Mouse (Mus musculus) heart, embryonic 16.5 days (tissue): ENCODE measurements at regions not wholly inside any gene's neighbourhood (a gene's known extent, or its start where the extent isn't known, plus 50 kb on each side); places are given as distances from the start of the nearest gene placed in this dataset.

ENCODE experiments used
- ATAC-seq: fragments of 200-750 bp; cut with Nextera tagmentation; replicated peaks from 2 replicates; pipeline ENCODE4 v1.8.0; 2017; ENCODE audit warnings: moderate number of reproducible peaks; ENCODE audit not compliant: insufficient read depth, low FRiP score; ENCODE audit errors: extremely low read depth
- H3K27ac ChIP-seq: fragments of 300-500 bp; sonication (generic); 2 replicates; pipeline ENCODE4 v1.5.1; 2014; ENCODE audit warnings: mild to moderate bottlenecking, low read length, control low read depth, moderate library complexity
- H3K27me3 ChIP-seq: fragments of 300-500 bp; sonication (generic); 2 replicates; pipeline ENCODE4 v1.6.1; 2014; ENCODE audit warnings: low read length, mixed read lengths; ENCODE audit not compliant: control insufficient read depth, insufficient read depth
- H3K36me3 ChIP-seq: fragments of 300-500 bp; sonication (generic); 2 replicates; pipeline ENCODE4 v1.6.1; 2014; ENCODE audit not compliant: control insufficient read depth, insufficient read depth
- H3K4me1 ChIP-seq: fragments of 300-500 bp; sonication (generic); 2 replicates; pipeline ENCODE4 v1.6.1; 2014; ENCODE audit warnings: low read length, mixed read lengths; ENCODE audit not compliant: control insufficient read depth, insufficient read depth
- H3K4me2 ChIP-seq: fragments of 300-500 bp; sonication (generic); 2 replicates; pipeline ENCODE4 v1.6.1; 2014; ENCODE audit warnings: low read depth, mild to moderate bottlenecking, control low read depth, low read length
- H3K4me3 ChIP-seq: fragments of 300-500 bp; sonication (generic); 2 replicates; pipeline ENCODE4 v1.5.1; 2014; ENCODE audit warnings: mild to moderate bottlenecking, control low read depth, low read length
- H3K9ac ChIP-seq: fragments of 300-500 bp; sonication (generic); 2 replicates; pipeline ENCODE4 v1.6.1; 2014; ENCODE audit warnings: low read length, control low read depth
- H3K9me3 ChIP-seq: fragments of 300-500 bp; sonication (generic); replicated peaks from 2 replicates; pipeline ENCODE4 v1.6.1; 2016; ENCODE audit warnings: low read length; ENCODE audit not compliant: control insufficient read depth
- WGBS: fragments of 180-500 bp; shearing (Covaris S2); extraction: QIAGEN DNeasy Blood & Tissue Kit; methylation state at CpG from one replicate; pipeline ENCODE4 v1.1.7; 2014; 5-methylcytosine and 5-hydroxymethylcytosine counted together

- Histone ChIP-seq H3K36me3 (no peaks in the 10 kb centered on the region), H3K4me2 (no peak overlapping the region), H3K27me3 (no peaks in the 10 kb centered on the region), H3K27ac (no peak overlapping the region), H3K9ac (no peak overlapping the region), H3K4me3 (no peak overlapping the region), H3K9me3 (peaks cover 4% of the 10 kb centered on the region; the same call in 1 of the 2 replicates), H3K4me1 (no peaks in the 10 kb centered on the region)
- ATAC-seq, result no peak
Observed at GRCm38 (mm10) chr1:127087616-127088015, 117.2 kb upstream of the Mgat5 start.

- WGBS, result 48% methylated on average over 4 of the region's 4 CpGs
- Histone ChIP-seq H3K36me3 (no peaks in the 10 kb centered on the region), H3K4me2 (no peak overlapping the region), H3K4me1 (no peaks in the 10 kb centered on the region), H3K9ac (no peak overlapping the region), H3K27me3 (no peaks in the 10 kb centered on the region), H3K27ac (no peak overlapping the region), H3K4me3 (no peak overlapping the region), H3K9me3 (peaks cover 4% of the 10 kb centered on the region; the same call in 1 of the 2 replicates)
- no peak for ATAC-seq
Observed at GRCm38 (mm10) chr1:127085988-127086387, 118.8 kb upstream of the Mgat5 start.

- Histone ChIP-seq H3K36me3 (no peaks in the 10 kb centered on the region), H3K9ac (no peak overlapping the region), H3K9me3 (peaks cover 4% of the 10 kb centered on the region; the same call in 1 of the 2 replicates), H3K27me3 (no peaks in the 10 kb centered on the region), H3K27ac (no peak overlapping the region), H3K4me3 (no peak overlapping the region), H3K4me1 (no peaks in the 10 kb centered on the region), H3K4me2 (no peak overlapping the region)
- 43% methylated on average over 3 of the region's 3 CpGs for WGBS
- ATAC-seq, result no peak
Observed at GRCm38 (mm10) chr1:127083761-127084308, 121.0 kb upstream of the Mgat5 start.

GRCm38 (mm10) chr1:127079012-127079411 is 125.8 kb upstream of the Mgat5 start:
- no peaks in the 10 kb centered on the region for H3K36me3 ChIP-seq
- peaks cover 4% of the 10 kb centered on the region; the same call in 1 of the 2 replicates for H3K9me3 ChIP-seq
- H3K4me1 ChIP-seq, result no peaks in the 10 kb centered on the region
- no peak overlapping the region for H3K9ac ChIP-seq
- H3K27me3 ChIP-seq, result no peaks in the 10 kb centered on the region
- ATAC-seq, result no peak
- WGBS, result 75% methylated on average over 4 of the region's 4 CpGs
- no peak overlapping the region for H3K27ac ChIP-seq
- H3K4me2 ChIP-seq, result no peak overlapping the region
- no peak overlapping the region for H3K4me3 ChIP-seq

- no peaks in the 10 kb centered on the region for H3K4me1 ChIP-seq
- no peaks in the 10 kb centered on the region for H3K36me3 ChIP-seq
- no peak overlapping the region for H3K27ac ChIP-seq
- 63% methylated on average over 2 of the region's 2 CpGs for WGBS
- H3K27me3 ChIP-seq, result no peaks in the 10 kb centered on the region
- H3K9ac ChIP-seq, result no peak overlapping the region
- H3K4me2 ChIP-seq, result no peak overlapping the region
- ATAC-seq, result no peak
- no peaks in the 10 kb centered on the region for H3K9me3 ChIP-seq
- H3K4me3 ChIP-seq, result no peak overlapping the region
Observed at GRCm38 (mm10) chr1:127062430-127062829, 142.4 kb upstream of the Mgat5 start.

DNA sequence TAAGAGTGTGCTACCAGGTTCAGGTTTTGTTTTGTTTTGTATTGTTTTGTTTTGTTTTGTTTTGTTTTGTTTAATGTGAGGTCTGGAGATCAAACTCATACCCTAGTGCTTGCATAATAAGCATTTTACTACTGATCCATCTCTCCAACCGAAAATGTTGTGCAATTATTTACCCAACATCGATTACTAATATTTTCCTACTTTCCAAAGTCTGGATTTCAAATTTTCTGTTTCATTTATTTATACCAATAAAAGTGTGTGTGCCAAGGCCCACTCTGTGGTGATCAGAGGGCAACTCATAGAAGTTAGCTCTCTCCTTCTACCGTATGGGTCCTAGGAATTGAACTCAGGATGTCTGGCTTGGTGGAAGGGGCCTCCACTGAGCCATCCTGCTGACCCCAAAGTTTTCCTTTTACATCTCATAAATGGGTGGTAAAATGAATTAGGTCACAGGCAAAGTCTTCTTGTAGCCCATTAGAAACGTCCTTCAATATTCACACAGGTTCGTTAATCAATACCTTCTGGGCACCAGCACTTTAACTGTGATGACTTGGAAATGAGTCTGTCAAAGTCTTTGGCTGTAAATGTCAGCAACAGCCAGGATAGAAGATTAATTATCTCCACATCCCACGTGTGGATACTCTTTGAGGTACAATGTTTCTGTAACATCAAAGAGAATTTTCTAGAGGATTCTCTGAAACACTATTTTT is 158.9 kb upstream of the Mgat5 start:
- Histone ChIP-seq H3K27me3 (no peaks in the 10 kb centered on the region), H3K9me3 (no peaks in the 10 kb centered on the region), H3K4me3 (no peak overlapping the region), H3K36me3 (no peaks in the 10 kb centered on the region), H3K27ac (no peak overlapping the region), H3K9ac (no peak overlapping the region), H3K4me2 (no peak overlapping the region), H3K4me1 (no peaks in the 10 kb centered on the region)
- ATAC-seq, result no peak
- 76% methylated on average over 6 of the region's 6 CpGs for whole genome bisulfite sequencing

GRCm38 (mm10) chr1:127034748-127035147 is 170.1 kb upstream of the Mgat5 start:
- no peak overlapping the region for H3K27ac ChIP-seq
- H3K36me3 ChIP-seq, result no peaks in the 10 kb centered on the region
- H3K9ac ChIP-seq, result no peak overlapping the region
- no peaks in the 10 kb centered on the region for H3K9me3 ChIP-seq
- ATAC-seq, result no peak
- WGBS, result 86% methylated on average over 2 of the region's 2 CpGs
- no peaks in the 10 kb centered on the region for H3K27me3 ChIP-seq
- H3K4me2 ChIP-seq, result no peak overlapping the region
- no peak overlapping the region for H3K4me3 ChIP-seq
- H3K4me1 ChIP-seq, result no peaks in the 10 kb centered on the region

GRCm38 (mm10) chr1:127031563-127031962 is 173.3 kb upstream of the Mgat5 start:
- H3K4me1 ChIP-seq, result no peaks in the 10 kb centered on the region
- H3K9me3 ChIP-seq, result no peaks in the 10 kb centered on the region
- ATAC-seq, result no peak
- H3K27me3 ChIP-seq, result no peaks in the 10 kb centered on the region
- H3K4me3 ChIP-seq, result no peak overlapping the region
- H3K4me2 ChIP-seq, result no peak overlapping the region
- H3K9ac ChIP-seq, result no peak overlapping the region
- no peak overlapping the region for H3K27ac ChIP-seq
- H3K36me3 ChIP-seq, result no peaks in the 10 kb centered on the region
- WGBS, result 19% methylated on average over 4 of the region's 4 CpGs

GRCm38 (mm10) chr1:127028872-127029497 is 175.8 kb upstream of the Mgat5 start:
- Histone ChIP-seq H3K9me3 (no peaks in the 10 kb centered on the region), H3K27ac (no peak overlapping the region), H3K27me3 (no peaks in the 10 kb centered on the region), H3K4me3 (no peak overlapping the region), H3K9ac (no peak overlapping the region), H3K4me2 (no peak overlapping the region), H3K4me1 (no peaks in the 10 kb centered on the region), H3K36me3 (no peaks in the 10 kb centered on the region)
- WGBS, result 66% methylated on average over 1 of the region's 1 CpGs
- ATAC-seq, result no peak
